Mouse (Mus musculus): ENCODE measurements around the gene Kcnk4.

- TF ChIP-seq CTCF (IDR thresholded peaks at IDR 0.05): no peak
- TF ChIP-seq EP300 (IDR thresholded peaks at IDR 0.05): no peak
Measured at GRCm38 (mm10) chr19:6933102-6933435, 1.2 kb downstream of the Kcnk4 start.
